Mouse (Mus musculus) heart, embryonic 13.5 days (tissue): ENCODE data around the gene Dnah11. TPM values are rescaled to one million over a fixed set of nuclear protein-coding genes. Genes with fewer than 3 reads are reported as not detected.

Experiments used
- ATAC-seq: fragments of 200-750 bp; cut with Nextera tagmentation; 2 replicates; pipeline ENCODE4 v1.8.0; 2017; ENCODE audit warnings: moderate TSS enrichment; ENCODE audit not compliant: insufficient number of reproducible peaks, low FRiP score, low TSS enrichment; ENCODE audit errors: extremely low read depth
- H3K27ac ChIP-seq: fragments of 300-500 bp; sonication (generic); replicated peaks from 2 replicates; pipeline ENCODE4 v1.5.1; 2015; ENCODE audit warnings: moderate library complexity, mild to moderate bottlenecking, inconsistent platforms
- H3K27me3 ChIP-seq: fragments of 300-500 bp; sonication (generic); replicated peaks from 2 replicates; pipeline ENCODE4 v1.6.1; 2015; ENCODE audit warnings: mild to moderate bottlenecking, inconsistent platforms
- H3K36me3 ChIP-seq: fragments of 300-500 bp; sonication (generic); 2 replicates; pipeline ENCODE4 v1.6.1; 2015; ENCODE audit warnings: mild to moderate bottlenecking, inconsistent platforms
- H3K4me1 ChIP-seq: fragments of 300-500 bp; sonication (generic); 2 replicates; pipeline ENCODE4 v1.6.1; 2015; ENCODE audit warnings: inconsistent platforms
- H3K4me2 ChIP-seq: fragments of 300-500 bp; sonication (generic); 2 replicates; pipeline ENCODE4 v1.6.1; 2015; ENCODE audit warnings: inconsistent platforms, mild to moderate bottlenecking, moderate library complexity
- H3K4me3 ChIP-seq: fragments of 300-500 bp; sonication (generic); 2 replicates; pipeline ENCODE4 v1.5.1; 2015; ENCODE audit warnings: moderate library complexity, mild to moderate bottlenecking, inconsistent platforms
- H3K9ac ChIP-seq: fragments of 300-500 bp; sonication (generic); 2 replicates; pipeline ENCODE4 v1.6.1; 2015; ENCODE audit warnings: inconsistent platforms, mild to moderate bottlenecking, moderate library complexity
- H3K9me3 ChIP-seq: fragments of 300-500 bp; sonication (generic); 2 replicates; pipeline ENCODE4 v1.6.1; 2016; ENCODE audit warnings: inconsistent platforms
- WGBS: fragments of 180-500 bp; shearing (Covaris S2); methylation state at CpG from one replicate; pipeline ENCODE4 v1.1.7; 2015; ENCODE audit warnings: mixed read lengths; 5-methylcytosine and 5-hydroxymethylcytosine counted together
- polyA plus RNA-seq: library from polyadenylated mRNA; unstranded; fragments of >200 nt; fragmentation: Nextera tagmentation; extraction: Ambion mirVana; gene quantifications from 2 replicates; pipeline ENCODE4 v1.2.1, GENCODE M21; 2015

Gene Dnah11
- polyA plus RNA-seq, 1 experiment from 2014 or later: not detected

DNA sequence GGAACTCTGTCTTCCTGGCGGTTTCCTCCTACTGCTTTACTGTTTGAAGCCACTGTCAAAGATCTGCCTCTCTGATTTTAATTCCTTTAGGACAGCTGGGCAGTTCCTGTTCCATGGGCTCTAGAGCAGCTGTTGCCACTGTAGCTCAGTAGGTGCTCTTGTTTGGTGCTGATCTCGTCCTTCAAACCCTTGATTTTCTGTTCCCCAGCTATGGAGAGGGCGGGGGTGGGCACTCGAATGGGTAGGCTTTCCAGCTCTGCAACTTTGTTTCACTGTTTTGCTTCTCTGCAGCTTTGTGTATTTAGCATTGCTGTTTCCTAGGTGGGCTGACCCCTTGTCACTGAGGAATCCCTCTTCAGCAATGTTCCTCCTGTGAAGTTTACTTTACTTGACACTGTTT lies 34.1 kb downstream of the Dnah11 start:
- no peaks in the 10 kb centered on the region for H3K4me1 ChIP-seq
- H3K36me3 ChIP-seq: no peaks in the 10 kb centered on the region
- WGBS: 31% methylated on average over 4 of the region's 4 CpGs
- H3K4me2 ChIP-seq: no peak overlapping the region
- no peak overlapping the region for H3K27ac ChIP-seq
- H3K9ac ChIP-seq: no peak overlapping the region
- H3K27me3 ChIP-seq: no peaks in the 10 kb centered on the region
- H3K9me3 ChIP-seq: peaks cover 8% of the 10 kb centered on the region; the same call in 1 of the 2 replicates
- no peak overlapping the region for H3K4me3 ChIP-seq
- no peak for ATAC-seq

DNA sequence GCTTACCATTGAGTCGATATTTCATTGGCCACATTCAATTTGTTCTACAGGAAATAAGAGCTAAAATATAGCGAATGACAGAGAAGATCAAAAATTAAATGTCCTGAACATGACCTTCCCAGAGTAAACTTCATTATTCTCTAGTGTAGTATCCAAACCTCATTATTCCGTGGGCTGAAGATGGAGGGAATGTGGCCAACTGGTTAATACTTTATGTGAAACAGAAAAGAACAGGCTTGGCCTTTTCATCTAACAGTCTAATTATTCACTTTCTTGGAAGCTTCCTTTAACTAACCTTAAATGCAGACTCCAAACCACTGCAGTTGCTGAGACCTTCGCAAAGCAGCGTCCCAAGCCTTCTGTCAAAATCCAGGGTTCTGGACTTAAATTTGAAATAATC lies 41.9 kb downstream of the Dnah11 start:
- no peak overlapping the region for H3K4me2 ChIP-seq
- H3K36me3 ChIP-seq: no peaks in the 10 kb centered on the region
- H3K27ac ChIP-seq: no peak overlapping the region
- no peak for ATAC-seq
- WGBS: 82% methylated on average over 5 of the region's 5 CpGs
- H3K9ac ChIP-seq: no peak overlapping the region
- no peaks in the 10 kb centered on the region for H3K27me3 ChIP-seq
- no peak overlapping the region for H3K4me3 ChIP-seq
- no peaks in the 10 kb centered on the region for H3K9me3 ChIP-seq
- no peaks in the 10 kb centered on the region for H3K4me1 ChIP-seq

DNA sequence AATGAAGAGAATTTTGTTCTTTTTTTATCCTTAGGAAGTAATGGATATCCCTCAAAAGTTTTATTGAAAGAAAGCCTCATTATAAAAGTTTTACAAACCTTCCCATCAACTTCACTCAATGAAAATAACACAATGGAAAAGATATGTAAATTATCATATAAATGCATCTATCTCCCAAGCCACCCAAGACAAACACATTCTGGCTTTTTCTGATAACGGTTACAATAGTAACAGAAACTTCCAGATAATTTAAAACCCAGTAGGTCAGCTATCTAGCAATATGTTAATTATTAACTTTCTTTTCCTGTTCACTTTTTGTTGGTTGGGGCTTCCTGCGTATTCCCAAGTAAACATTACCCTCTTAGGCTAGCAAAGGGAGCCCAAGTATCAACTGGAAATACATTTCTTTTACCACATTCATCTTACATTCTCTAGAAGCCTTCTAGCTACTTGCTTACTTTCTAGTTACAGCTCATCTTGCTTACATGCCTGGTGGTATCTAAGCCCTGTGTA lies 51.3 kb downstream of the Dnah11 start:
- 76% methylated on average over 2 of the region's 2 CpGs for WGBS
- Histone ChIP-seq H3K4me1 (no peaks in the 10 kb centered on the region), H3K27me3 (no peaks in the 10 kb centered on the region), H3K4me3 (no peak overlapping the region), H3K9me3 (no peaks in the 10 kb centered on the region), H3K4me2 (no peak overlapping the region), H3K36me3 (no peaks in the 10 kb centered on the region), H3K27ac (no peak overlapping the region), H3K9ac (no peak overlapping the region)
- ATAC-seq: no peak

DNA sequence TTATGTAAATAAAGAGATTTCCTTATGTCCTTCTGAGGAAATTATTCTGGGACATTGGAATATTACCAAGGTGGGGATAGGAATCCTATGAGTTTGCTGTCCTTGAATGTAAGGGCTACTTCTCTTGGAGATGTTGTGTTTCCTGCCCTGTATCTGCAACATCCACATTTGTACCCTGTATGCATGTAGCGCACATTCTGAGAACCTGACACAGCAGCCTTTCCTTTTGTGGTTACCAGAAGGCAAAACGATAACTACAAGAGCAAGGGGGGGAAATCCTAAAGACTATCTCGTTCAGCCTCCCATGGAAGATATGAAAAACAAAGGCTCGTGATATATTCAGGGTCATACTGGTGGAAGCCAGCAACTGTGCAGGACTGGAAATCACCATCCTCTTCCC lies 70.7 kb downstream of the Dnah11 start:
- Histone ChIP-seq H3K4me2 (no peak overlapping the region), H3K36me3 (no peaks in the 10 kb centered on the region), H3K9me3 (no peaks in the 10 kb centered on the region), H3K4me1 (no peaks in the 10 kb centered on the region), H3K9ac (no peak overlapping the region), H3K4me3 (no peak overlapping the region), H3K27ac (no peak overlapping the region), H3K27me3 (no peaks in the 10 kb centered on the region)
- ATAC-seq: no peak
- 57% methylated on average over 4 of the region's 4 CpGs for WGBS

DNA sequence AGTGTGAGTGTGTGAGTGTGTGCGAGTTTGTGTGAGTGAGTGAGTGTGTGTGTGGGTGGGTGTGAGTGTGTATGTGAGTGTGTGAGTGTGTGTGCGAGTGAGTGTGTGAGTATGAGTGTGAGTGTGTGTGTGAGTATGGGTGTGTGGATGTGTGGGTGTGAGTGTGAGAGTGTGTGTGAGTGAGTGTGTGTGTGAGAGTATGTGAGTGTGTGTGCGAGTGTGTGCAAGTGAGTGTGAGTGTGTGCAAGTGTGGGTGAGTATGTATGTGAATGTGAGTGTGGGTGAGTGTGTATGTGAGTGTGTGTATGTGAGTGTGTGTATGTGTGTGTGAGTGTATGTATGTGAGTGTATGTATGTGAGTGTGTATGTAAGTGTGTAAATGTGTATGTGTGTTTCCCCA lies 79.2 kb downstream of the Dnah11 start:
- no peak overlapping the region for H3K4me3 ChIP-seq
- H3K27ac ChIP-seq: no peak overlapping the region
- ATAC-seq: no peak
- H3K4me2 ChIP-seq: no peak overlapping the region
- WGBS: 88% methylated on average over 3 of the region's 3 CpGs
- H3K9ac ChIP-seq: no peak overlapping the region
- no peaks in the 10 kb centered on the region for H3K27me3 ChIP-seq
- H3K36me3 ChIP-seq: no peaks in the 10 kb centered on the region
- H3K9me3 ChIP-seq: no peaks in the 10 kb centered on the region
- H3K4me1 ChIP-seq: no peaks in the 10 kb centered on the region

DNA sequence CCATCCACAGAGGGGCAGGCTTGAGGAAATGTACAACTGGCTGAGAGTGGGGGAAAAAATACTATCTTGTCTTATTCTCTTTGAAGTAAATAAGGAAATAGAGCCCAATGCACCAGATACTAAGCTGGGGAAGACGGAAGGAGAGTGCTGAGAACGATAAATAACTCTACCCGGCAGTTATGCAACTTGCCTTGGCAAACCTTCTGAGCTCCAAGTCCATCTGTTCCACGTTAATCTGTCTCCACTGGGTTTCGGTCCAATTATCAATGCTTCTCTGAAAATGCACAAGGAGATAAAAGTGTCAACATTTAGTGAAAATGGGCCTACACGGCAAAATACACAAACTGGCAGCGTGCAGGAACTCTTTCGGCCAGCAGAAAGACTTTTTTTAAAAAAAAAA lies 86.2 kb downstream of the Dnah11 start:
- no peak overlapping the region for H3K27ac ChIP-seq
- H3K9me3 ChIP-seq: no peaks in the 10 kb centered on the region
- no peaks in the 10 kb centered on the region for H3K36me3 ChIP-seq
- WGBS: 46% methylated on average over 8 of the region's 8 CpGs
- ATAC-seq: no peak
- H3K4me1 ChIP-seq: peaks cover 4% of the 10 kb centered on the region; the same call in 1 of the 2 replicates
- H3K4me3 ChIP-seq: no peak overlapping the region
- H3K9ac ChIP-seq: no peak overlapping the region
- H3K27me3 ChIP-seq: no peaks in the 10 kb centered on the region
- H3K4me2 ChIP-seq: no peak overlapping the region

DNA sequence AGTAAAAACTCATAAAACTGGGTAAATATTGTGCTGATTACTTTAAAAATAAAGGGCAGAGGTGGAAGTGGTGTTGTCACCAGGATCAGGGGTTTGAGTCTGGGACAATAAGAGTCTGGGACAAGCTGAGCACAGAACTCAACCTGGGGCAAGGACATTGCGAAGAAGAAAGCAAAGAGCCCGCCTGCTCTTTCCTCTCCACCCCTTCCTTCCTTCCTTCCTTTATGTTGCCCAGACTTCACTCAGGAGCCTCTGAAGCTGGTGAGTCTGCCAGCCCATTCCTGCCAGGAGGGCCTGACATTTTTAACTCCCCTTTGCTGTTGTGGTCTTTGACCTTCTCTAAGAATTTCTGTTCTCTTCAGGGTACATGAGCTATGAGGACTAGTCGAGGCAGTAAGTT lies 86.9 kb downstream of the Dnah11 start:
- Histone ChIP-seq H3K9me3 (no peaks in the 10 kb centered on the region), H3K27me3 (no peaks in the 10 kb centered on the region), H3K27ac (no peak overlapping the region), H3K4me3 (no peak overlapping the region), H3K4me2 (no peak overlapping the region), H3K9ac (no peak overlapping the region), H3K36me3 (no peaks in the 10 kb centered on the region), H3K4me1 (peaks cover 4% of the 10 kb centered on the region; the same call in 1 of the 2 replicates)
- 63% methylated on average over 3 of the region's 3 CpGs for WGBS
- no peak for ATAC-seq

DNA sequence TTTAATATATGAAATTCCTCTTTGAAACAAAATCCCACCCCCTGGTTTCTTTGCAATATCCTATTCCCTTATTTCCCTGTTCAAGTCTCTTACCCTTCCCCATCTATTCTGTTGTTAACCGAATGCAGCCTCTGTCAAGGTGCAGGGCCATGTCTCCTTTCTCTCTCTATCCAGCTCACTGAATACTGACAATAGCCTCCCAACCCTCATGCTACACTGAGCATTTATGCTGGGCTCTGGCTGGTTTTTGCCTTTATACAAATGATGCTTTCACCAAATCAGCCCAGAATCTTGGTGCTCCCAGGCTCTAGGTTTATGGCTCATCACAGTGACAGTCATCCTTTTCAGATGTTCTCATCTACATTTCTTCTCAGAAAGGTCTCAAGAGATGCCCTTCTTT lies 91.1 kb downstream of the Dnah11 start:
- no peak overlapping the region for H3K27ac ChIP-seq
- ATAC-seq: no peak
- H3K9ac ChIP-seq: no peak overlapping the region
- no peaks in the 10 kb centered on the region for H3K9me3 ChIP-seq
- 78% methylated on average over 1 of the region's 1 CpGs for WGBS
- peaks cover 4% of the 10 kb centered on the region; the same call in 1 of the 2 replicates for H3K4me1 ChIP-seq
- no peak overlapping the region for H3K4me3 ChIP-seq
- no peaks in the 10 kb centered on the region for H3K27me3 ChIP-seq
- H3K4me2 ChIP-seq: no peak overlapping the region
- no peaks in the 10 kb centered on the region for H3K36me3 ChIP-seq

DNA sequence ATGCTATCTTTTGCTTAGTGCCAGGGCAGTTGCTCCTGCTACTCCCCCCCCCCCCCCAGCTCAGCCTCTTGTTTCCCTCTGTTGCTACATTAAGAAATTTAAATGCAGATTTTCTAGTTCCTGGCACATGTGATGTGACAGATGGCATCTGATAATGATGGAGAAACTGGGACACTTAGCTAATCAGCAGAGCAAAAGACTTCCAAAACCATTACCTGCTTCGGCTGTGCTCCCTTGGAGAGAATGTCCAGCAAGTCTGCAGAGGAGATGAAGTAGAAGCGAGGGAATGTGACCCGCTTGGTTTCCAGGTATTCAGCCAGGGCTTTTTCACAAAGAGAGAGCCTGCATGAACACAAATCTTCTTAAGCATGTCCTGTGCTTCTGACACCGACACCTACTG lies 94.3 kb downstream of the Dnah11 start:
- no peak for ATAC-seq
- H3K36me3 ChIP-seq: no peaks in the 10 kb centered on the region
- no peaks in the 10 kb centered on the region for H3K9me3 ChIP-seq
- no peak overlapping the region for H3K27ac ChIP-seq
- H3K4me3 ChIP-seq: no peak overlapping the region
- no peak overlapping the region for H3K9ac ChIP-seq
- WGBS: 69% methylated on average over 4 of the region's 4 CpGs
- no peaks in the 10 kb centered on the region for H3K27me3 ChIP-seq
- no peaks in the 10 kb centered on the region for H3K4me1 ChIP-seq
- no peak overlapping the region for H3K4me2 ChIP-seq

DNA sequence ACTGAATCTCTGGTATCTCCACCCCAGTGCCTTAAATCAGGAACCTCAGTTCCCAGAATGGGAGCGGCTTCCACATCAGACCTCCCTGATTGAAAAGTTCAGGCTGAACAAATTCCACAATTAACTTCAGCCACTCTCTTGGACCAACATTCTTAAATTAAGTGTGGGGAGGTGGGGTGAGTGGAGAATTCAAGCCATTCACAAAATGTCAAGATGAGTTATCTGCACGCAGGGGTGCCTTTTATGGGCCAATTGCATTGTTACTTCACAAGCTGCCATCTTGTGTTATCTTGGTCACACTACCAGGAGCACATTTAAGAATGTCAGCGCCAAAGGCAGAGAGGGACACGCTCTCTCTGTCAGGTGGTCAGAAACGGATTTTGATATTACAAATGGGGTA lies 99.1 kb downstream of the Dnah11 start:
- WGBS: 55% methylated on average over 5 of the region's 5 CpGs
- Histone ChIP-seq H3K27ac (no peak overlapping the region), H3K27me3 (no peaks in the 10 kb centered on the region), H3K4me2 (no peak overlapping the region), H3K9me3 (no peaks in the 10 kb centered on the region), H3K36me3 (no peaks in the 10 kb centered on the region), H3K4me1 (no peaks in the 10 kb centered on the region), H3K9ac (no peak overlapping the region), H3K4me3 (no peak overlapping the region)
- no peak for ATAC-seq

DNA sequence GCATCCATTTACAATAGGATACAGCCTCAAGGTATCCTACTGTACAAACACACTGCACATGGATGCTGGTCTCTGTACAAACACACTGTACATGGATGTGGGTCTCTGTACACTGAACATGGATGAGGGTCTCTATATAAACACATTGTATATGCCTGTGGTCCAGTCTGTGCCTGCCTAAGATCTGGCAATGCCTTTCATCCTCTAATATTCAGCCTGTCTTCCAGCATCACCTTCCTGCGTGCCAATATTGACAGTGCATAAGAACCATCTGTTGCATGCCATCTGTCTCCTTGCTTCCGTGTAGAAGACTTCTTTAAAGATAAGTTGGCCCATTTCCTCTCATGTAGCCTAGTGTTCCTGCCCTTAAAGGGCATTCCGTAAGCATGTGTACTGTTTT lies 100.6 kb downstream of the Dnah11 start:
- H3K27me3 ChIP-seq: no peaks in the 10 kb centered on the region
- no peak overlapping the region for H3K9ac ChIP-seq
- no peaks in the 10 kb centered on the region for H3K9me3 ChIP-seq
- no peaks in the 10 kb centered on the region for H3K36me3 ChIP-seq
- H3K4me1 ChIP-seq: no peaks in the 10 kb centered on the region
- WGBS: 67% methylated on average over 3 of the region's 3 CpGs
- no peak overlapping the region for H3K4me2 ChIP-seq
- H3K4me3 ChIP-seq: no peak overlapping the region
- no peak overlapping the region for H3K27ac ChIP-seq
- ATAC-seq: no peak

DNA sequence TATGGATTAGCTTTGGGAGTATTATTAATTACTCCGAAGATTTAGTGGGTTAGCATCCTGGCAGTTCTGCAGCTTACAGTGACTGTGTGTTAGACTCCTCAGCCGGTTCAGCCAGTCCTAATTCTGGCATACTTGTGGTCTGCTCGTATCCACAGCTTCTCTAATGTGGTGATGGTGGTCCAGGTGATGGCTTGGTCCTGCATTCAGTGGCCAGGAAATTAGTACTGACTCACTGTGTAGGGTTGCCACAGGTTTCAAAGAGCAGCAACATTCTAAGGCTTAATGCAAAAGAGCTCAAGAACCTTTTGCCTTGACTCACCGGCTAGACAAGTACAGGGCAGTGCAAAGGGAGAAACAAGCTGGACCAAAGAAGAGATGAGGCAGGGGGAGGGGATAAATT lies 103.9 kb downstream of the Dnah11 start:
- H3K4me2 ChIP-seq: no peak overlapping the region
- H3K36me3 ChIP-seq: no peaks in the 10 kb centered on the region
- no peak overlapping the region for H3K27ac ChIP-seq
- no peak for ATAC-seq
- no peaks in the 10 kb centered on the region for H3K27me3 ChIP-seq
- H3K9ac ChIP-seq: no peak overlapping the region
- H3K9me3 ChIP-seq: no peaks in the 10 kb centered on the region
- 74% methylated on average over 4 of the region's 4 CpGs for WGBS
- H3K4me3 ChIP-seq: no peak overlapping the region
- no peaks in the 10 kb centered on the region for H3K4me1 ChIP-seq
